Mouse (Mus musculus): Measurements from ENCODE around the gene Gm3252. TPM values are rescaled to one million over a fixed set of nuclear protein-coding genes. Genes with fewer than 3 reads are reported as not detected.
"Not testable (repeated sequence)": the region's sequence is repeated elsewhere in the genome, so short reads cannot be mapped to it uniquely, and the experiment has no call there.

Gene Gm3252
- polyA plus RNA-seq (2012; rRNA removed): not detected in 2 replicates

GRCm38 (mm10) chr14:4726038-4726880 is at the start of gene Gm3252:
Gene Gm3252 (plus strand): TSS chr14:4726775.
- not testable (repeated sequence) for H3K36me3 ChIP-seq (ENCODE audit: control insufficient read depth, insufficient read depth, low read length); H3K27me3 ChIP-seq (ENCODE audit: control insufficient read depth, insufficient read depth, low read length); H3K4me3 ChIP-seq (ENCODE audit: low read depth, low read length); H3K27ac ChIP-seq (ENCODE audit: insufficient read depth, low read depth, low read length); H3K4me1 ChIP-seq (ENCODE audit: control insufficient read depth, insufficient read depth, insufficient read length, low read length)
- WGBS: under 1% methylated on average over 30 of the region's 47 CpGs

- not testable (repeated sequence) for H3K36me3 ChIP-seq (ENCODE audit: control insufficient read depth, insufficient read depth, low read length); H3K4me3 ChIP-seq (ENCODE audit: low read depth, low read length); H3K27me3 ChIP-seq (ENCODE audit: control insufficient read depth, insufficient read depth, low read length); H3K4me1 ChIP-seq (ENCODE audit: control insufficient read depth, insufficient read depth, insufficient read length, low read length); H3K27ac ChIP-seq (ENCODE audit: insufficient read depth, low read depth, low read length)
- 76% methylated on average over 1 of the region's 2 CpGs for WGBS
These were observed 17.6 kb upstream of the Gm3252 start, which contains the start of gene Gm7876 for GRCm38 (mm10) chr14:4708938-4709337. Gene Gm7876 (plus strand): TSS chr14:4709238.

DNA sequence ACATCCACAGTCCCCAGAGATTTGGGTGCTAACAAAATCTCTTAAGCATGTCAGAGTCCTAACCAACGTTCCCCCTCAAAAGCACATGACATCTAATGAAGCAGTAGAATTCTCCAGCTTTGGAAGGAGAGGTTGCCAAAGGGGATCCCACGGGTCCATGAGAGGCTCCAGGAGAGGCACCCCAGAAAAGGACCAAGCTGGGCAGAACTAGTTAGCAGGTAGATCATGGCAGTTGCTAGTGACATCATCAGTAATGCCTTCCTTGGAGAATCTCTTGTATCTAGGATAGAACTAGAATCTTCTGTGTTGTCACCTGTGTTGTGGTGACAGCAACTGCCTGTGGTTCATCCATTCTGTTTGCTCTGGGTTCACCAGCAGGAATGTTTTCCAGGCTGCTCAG is 49.5 kb downstream of the Gm3252 start, which contains the start of gene Gm9602:
Gm9602 (plus strand) TSS at position 301 of the 400 bp plus-strand sequence.
- WGBS: 60% methylated on average over 1 of the region's 2 CpGs
- not testable (repeated sequence) for H3K36me3 ChIP-seq (ENCODE audit: control insufficient read depth, insufficient read depth, low read length); H3K4me1 ChIP-seq (ENCODE audit: control insufficient read depth, insufficient read depth, insufficient read length, low read length); H3K4me3 ChIP-seq (ENCODE audit: low read depth, low read length); H3K27me3 ChIP-seq (ENCODE audit: control insufficient read depth, insufficient read depth, low read length); H3K27ac ChIP-seq (ENCODE audit: insufficient read depth, low read depth, low read length)

Other genes starting within 250 kb of the Gm3252 start
- gene Gm3182, start 245.0 kb upstream of the Gm3252 start, polyA plus RNA-seq (2012; rRNA removed): not detected in 2 replicates
- gene Gm3047, start 171.4 kb upstream of the Gm3252 start, polyA plus RNA-seq (2012; rRNA removed): not detected in 2 replicates
- gene Gm8159, start 94.4 kb upstream of the Gm3252 start, polyA plus RNA-seq (2012; rRNA removed): not detected in 2 replicates
- gene Gm3239, start 62.6 kb upstream of the Gm3252 start, polyA plus RNA-seq (2012; rRNA removed): not detected in 2 replicates
- gene Gm7876, start 17.5 kb upstream of the Gm3252 start, polyA plus RNA-seq (2012; rRNA removed): not detected in 2 replicates
- not detected in 2 replicates for gene Gm9602, start 49.6 kb downstream of the Gm3252 start, polyA plus RNA-seq (2012; rRNA removed)
- gene Gm3269, start 111.3 kb downstream of the Gm3252 start, polyA plus RNA-seq (2012; rRNA removed): not detected in 2 replicates
- gene Gm3264, start 128.8 kb downstream of the Gm3252 start, polyA plus RNA-seq (2012; rRNA removed): not detected in 2 replicates
- gene Gm3278, start 165.6 kb downstream of the Gm3252 start, polyA plus RNA-seq (2012; rRNA removed): not detected in 2 replicates